Mouse (Mus musculus) spleen, adult 18-20 months (tissue): ENCODE results near the gene Usp22.
"Not testable (repeated sequence)": the region's sequence is repeated elsewhere in the genome, so short reads cannot be mapped to it uniquely, and the experiment has no call there.

ENCODE experiments used
- DNase-seq, 2 experiments: peaks; one replicate each; pipeline ENCODE4 v3.0.0; 2022; ENCODE audit warnings: mixed read lengths in 2 of 2

Usp22 gene

GRCm38 (mm10) chr11:61183820-61184219, 9.0 kb upstream of the Usp22 start:
- DNase-seq, result no peak

- DNase-seq, result no peak
Measured at GRCm38 (mm10) chr11:61181624-61182023, 6.8 kb upstream of the Usp22 start.

GRCm38 (mm10) chr11:61180361-61180760, 5.5 kb upstream of the Usp22 start:
- DNase-seq, result no peak

GRCm38 (mm10) chr11:61176321-61176720, 1.5 kb upstream of the Usp22 start:
- no peak for DNase-seq

- no peak for DNase-seq
Measured at GRCm38 (mm10) chr11:61175778-61176177, 923 bp upstream of the Usp22 start.

GRCm38 (mm10) chr11:61174291-61174820, 499 bp downstream of the Usp22 start:
- DNase-seq, result no peak

- DNase-seq, result not testable (repeated sequence)
Measured at GRCm38 (mm10) chr11:61173477-61173876, 1.4 kb downstream of the Usp22 start.

GRCm38 (mm10) chr11:61170184-61170583, 4.7 kb downstream of the Usp22 start:
- DNase-seq, result no peak

GRCm38 (mm10) chr11:61164881-61165280, 10.0 kb downstream of the Usp22 start:
- DNase-seq, result no peak

GRCm38 (mm10) chr11:61164366-61164765, 10.5 kb downstream of the Usp22 start:
- no peak for DNase-seq

- no peak for DNase-seq
Measured at GRCm38 (mm10) chr11:61163341-61163740, 11.5 kb downstream of the Usp22 start.

GRCm38 (mm10) chr11:61162776-61163175, 12.1 kb downstream of the Usp22 start:
- DNase-seq, result no peak

GRCm38 (mm10) chr11:61161121-61161520, 13.7 kb downstream of the Usp22 start:
- no peak for DNase-seq

GRCm38 (mm10) chr11:61159796-61160732, 14.8 kb downstream of the Usp22 start:
- no peak for DNase-seq

- no peak for DNase-seq
Measured at GRCm38 (mm10) chr11:61158141-61158540, 16.7 kb downstream of the Usp22 start.

- peak; percentile 45 to 72 for DNase-seq
Measured at GRCm38 (mm10) chr11:61155727-61156126, 19.1 kb downstream of the Usp22 start.

- no peak for DNase-seq
Measured at GRCm38 (mm10) chr11:61150233-61151001, 24.4 kb downstream of the Usp22 start.

- DNase-seq, result no peak
Measured at GRCm38 (mm10) chr11:61147300-61147683, 27.6 kb downstream of the Usp22 start.

- peak in 1 of 2 experiments; percentile 50 for DNase-seq
Measured at GRCm38 (mm10) chr11:61146645-61147299, 28.1 kb downstream of the Usp22 start.

- no peak for DNase-seq
Measured at GRCm38 (mm10) chr11:61145551-61145950, 29.3 kb downstream of the Usp22 start.

GRCm38 (mm10) chr11:61143564-61144469, 31.0 kb downstream of the Usp22 start:
- peak in 1 of 2 experiments; percentile 61 for DNase-seq
